Mouse (Mus musculus): ENCODE results near the gene Apoe.

Gene Apoe

DNA sequence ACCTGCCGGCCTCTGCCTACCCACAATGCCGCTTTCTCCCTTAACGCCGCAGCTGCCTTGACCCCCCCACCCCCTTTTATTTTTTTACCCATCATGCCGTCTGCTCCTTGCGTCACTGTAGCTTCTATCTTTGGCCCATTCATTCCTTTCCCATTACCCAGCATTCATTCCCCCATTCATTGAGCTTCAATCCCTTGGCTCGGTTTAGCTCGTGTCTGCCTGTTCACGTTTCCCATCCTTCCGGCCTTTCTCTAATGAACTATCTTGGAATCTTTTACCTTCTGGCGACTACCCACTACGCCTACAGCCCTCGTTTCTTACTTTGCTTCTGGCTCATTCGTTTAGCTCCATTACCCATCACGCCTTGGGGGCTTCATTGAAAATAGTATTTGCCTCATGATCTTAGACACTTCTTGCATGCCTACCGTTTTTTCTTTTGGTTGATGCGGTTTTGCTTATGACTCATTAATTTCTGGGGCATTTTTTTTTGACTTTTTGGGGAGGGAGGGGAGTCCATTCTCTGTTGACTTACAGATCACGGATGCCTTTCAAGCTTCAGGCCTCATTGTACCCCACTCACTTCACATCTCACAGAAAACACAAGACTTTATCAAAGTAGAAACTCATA, 17.2 kb upstream of the Apoe start:
- no peak for DNase-seq (ENCODE audit: low read depth in 1 of 2, low spot score in 2 of 2)

DNA sequence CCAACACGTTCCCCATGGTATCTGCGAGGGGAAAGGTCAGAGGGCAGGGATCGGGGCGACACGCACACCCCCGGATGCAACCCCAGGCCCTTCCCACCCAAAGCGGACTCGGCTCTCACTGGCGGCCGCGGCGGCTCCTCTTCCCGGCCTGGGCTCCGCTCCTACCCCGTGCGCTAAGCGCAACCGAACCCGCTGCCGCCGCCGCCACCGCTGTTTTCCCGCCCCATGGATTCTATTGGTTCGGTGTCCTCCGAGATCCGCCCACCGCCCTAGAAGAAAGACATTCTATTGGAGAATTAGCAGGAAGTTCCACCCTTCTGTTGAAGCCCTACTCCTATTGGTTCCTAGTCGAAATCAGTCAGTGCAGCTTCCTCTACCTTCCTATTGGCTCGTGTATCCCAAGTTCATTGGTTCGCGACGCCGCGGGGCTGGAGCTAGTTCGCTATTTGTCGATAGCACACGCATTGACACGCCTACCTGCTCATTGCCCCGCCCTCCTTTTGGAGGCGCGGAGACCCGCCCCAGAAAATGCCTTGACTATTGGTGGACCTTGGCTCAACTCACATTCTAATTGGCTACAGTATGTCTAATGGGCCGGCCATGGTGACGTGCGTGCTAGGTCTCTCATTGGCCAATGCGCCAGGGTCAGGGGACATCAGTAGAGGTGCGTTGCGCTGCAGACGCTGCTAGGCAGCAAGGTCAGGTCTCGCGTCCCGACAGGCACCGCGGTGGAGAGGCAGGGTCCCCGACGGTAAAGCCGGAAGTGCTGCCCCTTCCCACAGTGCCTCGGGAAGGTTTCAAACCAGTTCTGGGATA, 16.5 kb upstream of the Apoe start, which contains the start of gene Tomm40:
Gene Tomm40 (minus strand): TSS at position 200 of the 816 bp plus-strand sequence.
- peak; percentile 99 to 100 for DNase-seq (ENCODE audit: low read depth in 1 of 2, low spot score in 2 of 2)

DNA sequence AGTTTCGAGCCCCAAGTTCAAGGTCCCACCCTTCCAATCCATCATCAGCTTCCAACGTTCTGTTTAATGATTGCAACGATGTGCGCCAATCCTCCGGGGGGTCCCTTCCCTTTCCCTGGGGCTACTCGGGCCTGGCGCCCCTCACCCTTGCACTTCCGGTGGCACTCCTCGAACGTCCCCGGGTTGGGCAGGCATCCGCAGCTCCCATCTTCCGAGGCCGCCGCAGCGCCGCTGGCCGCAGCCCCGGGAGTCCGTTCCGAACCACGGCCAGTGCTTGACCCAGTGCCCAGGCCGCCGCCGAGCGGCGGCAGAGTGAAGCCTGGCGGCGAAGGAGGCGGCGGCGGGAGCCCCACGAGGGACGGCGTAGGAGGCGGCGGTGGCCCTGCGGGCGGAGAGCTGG, 15.8 kb upstream of the Apoe start:
- no peak for DNase-seq (ENCODE audit: low read depth in 1 of 2, low spot score in 2 of 2)

DNA sequence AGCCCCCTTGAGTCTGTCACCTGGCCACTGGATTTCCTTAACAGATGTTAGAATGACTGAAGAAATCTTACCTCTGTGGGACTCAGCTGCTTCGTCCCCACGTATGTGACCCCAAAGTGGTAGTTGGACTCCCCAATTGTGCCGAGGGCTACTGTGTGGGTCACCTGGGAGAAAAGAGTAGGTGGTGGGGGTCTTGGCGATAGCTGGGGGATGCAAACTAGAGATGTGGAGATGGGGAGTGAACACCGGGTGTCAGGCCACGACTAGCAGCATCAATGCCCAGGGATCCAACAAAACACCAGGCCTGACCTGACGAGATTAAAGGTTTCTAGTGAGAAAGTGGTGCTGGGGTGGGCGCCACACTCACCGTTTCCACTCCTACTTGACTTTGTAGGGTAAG, 14.6 kb upstream of the Apoe start:
- no peak for DNase-seq (ENCODE audit: low read depth in 1 of 2, low spot score in 2 of 2)

DNA sequence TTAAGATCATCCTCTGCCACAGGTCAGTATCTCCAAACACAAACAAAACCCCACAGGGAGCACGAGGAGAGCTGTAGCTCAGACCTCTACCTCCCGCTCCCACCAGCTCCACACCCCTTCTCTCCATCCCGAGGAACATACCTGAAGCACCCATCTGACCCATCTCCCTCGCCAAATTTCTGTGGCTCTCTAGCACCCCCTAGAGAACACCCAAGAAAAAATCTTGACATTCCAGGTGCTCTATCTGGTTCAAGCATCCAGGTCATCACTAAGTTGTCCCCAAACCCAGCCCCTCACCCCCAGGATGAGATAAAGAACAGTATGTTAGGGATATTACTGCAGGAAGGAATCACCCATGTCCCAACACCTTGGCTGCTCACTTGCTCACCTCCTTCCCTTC, 14.2 kb upstream of the Apoe start:
- no peak for DNase-seq (ENCODE audit: low read depth in 1 of 2, low spot score in 2 of 2)

DNA sequence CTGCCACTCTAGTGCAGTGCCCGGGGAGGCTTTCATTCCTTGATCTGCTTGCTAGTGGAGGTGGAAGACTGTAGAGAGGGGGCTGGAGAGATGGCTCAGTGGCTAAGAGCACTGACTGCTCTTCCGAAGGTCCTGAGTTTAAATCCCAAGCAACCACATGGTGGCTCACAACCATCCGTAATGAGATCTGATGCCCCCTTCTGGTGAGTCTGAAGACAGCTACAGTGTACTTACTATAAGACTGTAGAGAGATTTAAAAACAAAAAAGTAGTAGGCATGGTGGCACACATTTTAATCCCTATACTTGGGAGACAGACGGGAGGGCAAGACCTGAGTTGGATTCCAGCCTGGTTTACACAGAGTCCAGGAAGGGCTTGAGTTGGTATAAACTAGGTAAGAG, 13.4 kb upstream of the Apoe start:
- no peak for DNase-seq (ENCODE audit: low read depth in 1 of 2, low spot score in 2 of 2)

DNA sequence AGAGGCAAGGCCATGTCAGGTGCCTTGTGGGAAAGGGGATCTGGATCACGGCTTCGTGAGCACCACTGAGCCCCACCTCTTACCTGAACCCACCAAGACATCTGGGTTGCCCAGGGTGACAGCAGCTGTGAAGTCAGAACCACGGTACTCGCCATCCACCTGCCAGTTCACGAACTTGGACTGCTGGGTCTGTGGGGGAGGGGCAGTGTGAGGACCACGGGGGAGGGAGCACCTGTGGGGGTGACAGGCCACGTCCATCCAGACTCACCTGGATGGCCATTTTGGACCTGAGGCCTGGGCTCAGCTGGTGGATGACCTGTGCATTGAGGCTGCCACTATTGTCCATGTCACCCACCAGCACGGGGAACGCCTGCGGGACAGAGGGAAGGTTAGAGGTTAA, 11.7 kb upstream of the Apoe start:
- DNase-seq (ENCODE audit: low read depth in 1 of 2, low spot score in 2 of 2) = no peak

DNA sequence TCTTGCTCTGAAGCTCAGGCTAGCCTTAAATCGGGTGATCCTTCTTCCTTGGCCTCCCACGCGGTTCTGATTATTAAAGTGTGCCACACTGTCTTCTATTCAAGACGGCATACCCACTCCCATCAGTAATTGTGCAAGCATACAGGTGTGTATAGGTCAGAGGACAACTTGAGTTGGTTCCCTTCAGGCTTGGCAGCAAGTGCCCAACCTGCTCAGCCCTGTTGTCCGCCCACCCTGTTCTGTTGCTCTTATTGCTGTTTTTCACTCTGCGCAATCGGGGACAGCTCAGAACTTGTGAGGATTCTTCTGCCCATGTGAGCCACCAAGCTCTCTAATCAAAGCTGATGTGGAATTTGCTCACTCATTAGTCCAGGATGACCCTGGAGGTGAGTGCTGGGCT, 6.3 kb upstream of the Apoe start:
- DNase-seq (ENCODE audit: low read depth in 1 of 2, low spot score in 2 of 2) = no peak

DNA sequence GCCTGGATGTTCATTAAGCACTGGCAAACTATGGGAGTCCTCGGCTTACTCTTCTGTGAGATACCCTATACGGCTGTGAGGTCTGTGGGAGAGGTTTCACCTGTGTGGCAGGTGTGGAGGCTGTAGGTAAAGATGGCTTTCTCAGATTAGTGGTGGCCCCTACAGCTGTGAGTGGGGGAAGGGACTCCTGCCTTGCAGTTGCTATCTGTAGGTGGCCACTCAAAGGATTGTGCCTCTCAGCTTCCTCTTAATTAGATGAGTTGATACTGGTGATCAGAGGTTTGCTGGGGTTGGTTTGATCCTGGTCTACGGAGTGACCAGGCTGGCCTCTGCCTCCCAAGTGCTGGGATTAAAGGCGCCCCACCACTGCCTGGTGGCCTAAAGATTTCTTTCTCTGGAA, 5.5 kb upstream of the Apoe start:
- no peak for DNase-seq (ENCODE audit: low read depth in 1 of 2, low spot score in 2 of 2)

DNA sequence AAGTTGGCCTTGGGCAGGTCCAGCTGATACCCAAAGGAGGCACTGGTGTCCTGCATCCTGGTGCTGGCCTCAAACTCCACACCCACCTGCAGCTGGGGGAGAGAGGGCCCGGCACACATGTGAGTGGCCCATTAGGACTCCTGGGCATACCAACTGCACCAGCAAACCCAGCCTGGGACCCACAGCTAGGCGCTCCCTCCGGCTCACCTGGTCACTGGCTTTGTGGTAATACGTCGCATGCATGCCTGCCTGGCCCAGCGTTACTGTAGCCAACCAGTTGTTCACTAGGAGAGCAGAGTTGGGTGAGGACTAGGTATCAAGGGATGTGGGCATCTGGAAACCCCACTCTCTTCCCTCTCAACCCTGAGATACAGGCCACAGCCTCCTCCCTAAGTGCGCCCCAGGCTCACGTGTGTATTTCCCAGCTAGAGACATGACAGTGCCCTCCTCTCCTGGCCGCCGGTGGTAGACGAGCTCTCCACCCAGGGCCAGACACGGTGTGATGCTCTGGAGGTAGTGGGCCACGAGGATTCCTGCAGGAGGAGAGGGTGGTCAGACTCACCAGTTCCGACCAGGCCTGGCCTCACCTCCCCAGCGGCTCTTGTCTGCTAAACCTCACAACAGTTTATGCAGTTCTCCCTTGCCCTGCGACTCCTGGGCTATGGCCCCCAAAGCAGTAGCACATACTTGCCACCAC, 4.0 kb upstream of the Apoe start:
- DNase-seq (ENCODE audit: low read depth in 1 of 2, low spot score in 2 of 2) = no peak

DNA sequence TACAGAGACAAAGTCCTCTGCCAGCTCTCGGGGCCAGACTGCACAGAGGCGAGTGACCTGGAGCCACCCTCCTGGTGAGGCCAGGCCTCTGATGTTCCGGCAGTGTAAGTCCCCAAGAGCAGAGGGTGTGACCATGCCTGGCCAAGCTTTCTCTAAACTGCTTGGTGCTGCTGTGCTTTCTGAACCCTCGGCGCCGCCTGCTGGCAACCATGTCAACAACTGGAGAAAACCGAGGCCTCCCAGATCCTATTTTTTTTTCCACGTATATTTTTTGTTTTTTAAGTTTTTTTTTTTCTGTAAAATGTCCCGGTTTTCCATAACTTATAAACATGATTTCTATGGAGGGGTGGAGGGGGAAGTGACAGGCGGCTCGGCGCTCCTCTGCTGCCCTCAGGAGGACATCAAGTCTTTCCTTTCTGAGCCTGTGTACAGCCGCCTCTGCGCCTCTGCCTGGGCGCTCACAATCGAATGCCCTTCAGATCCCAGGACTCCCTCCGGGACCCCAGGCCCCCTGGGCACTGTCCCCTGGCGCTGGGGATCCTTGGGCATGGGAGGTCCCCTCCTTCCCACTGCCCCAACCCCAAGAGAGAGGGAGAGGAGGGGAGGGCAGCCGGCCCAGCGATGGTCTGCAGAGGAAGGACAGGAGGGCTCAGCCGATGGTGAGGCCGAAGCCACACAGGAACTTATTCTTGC, 2.2 kb upstream of the Apoe start:
- DNase-seq (ENCODE audit: low read depth in 1 of 2, low spot score in 2 of 2) = peak in 1 of 2 experiments; percentile 38

DNA sequence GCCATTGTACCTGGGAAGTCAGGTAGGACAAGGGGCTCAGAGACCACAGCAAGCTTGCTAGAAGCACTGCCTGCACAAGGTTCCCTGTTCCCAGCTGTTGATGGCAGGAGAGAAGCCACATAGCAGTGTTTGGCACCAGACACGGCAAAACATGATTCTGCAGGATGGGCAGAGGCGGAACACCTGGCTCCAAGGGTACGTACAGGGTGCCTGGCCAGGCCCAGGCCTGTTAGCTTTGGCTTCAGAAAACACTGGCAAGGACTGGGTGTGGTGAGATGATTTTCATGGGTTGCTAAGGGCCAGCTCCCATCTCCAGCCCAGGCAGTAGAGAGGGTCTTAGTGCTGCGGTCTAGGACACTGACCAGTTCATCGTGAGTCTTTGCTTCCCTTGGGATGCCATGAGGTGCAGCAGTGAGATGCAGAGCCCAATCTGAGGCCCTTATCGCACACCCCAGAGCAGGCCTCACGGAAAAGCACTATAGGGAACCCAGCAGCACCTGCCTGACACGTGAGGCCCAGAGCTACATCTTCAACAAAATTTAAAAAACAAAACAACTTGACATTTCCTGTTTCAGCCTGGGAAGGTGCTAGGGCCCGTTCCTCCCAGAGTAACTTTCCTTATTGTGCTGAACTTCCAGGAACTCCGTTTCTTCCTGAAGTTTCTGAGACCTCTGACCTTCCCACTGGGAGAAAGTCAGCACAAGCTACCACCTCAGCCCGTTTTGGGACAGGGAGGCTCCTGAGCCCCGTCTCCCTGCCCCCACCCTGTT, 1.5 kb upstream of the Apoe start:
- no peak for DNase-seq (ENCODE audit: low read depth in 1 of 2, low spot score in 2 of 2)

DNA sequence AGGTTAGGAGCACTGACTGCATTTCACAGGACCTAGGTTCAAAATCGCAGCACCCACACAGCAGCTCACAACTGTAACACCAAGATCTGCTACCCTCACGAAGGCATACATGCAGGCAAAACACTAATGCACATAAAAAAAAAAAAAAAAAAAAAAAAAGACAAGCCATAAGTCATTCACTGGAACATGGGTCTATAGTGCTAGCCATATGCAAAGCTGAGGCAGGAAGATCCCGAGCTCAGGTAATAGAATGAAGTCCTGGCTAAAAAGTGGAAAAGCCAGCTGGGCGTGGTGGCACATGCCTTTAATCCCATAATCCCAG, 800 bp upstream of the Apoe start:
- DNase-seq (ENCODE audit: low read depth in 1 of 2, low spot score in 2 of 2) = no peak

DNA sequence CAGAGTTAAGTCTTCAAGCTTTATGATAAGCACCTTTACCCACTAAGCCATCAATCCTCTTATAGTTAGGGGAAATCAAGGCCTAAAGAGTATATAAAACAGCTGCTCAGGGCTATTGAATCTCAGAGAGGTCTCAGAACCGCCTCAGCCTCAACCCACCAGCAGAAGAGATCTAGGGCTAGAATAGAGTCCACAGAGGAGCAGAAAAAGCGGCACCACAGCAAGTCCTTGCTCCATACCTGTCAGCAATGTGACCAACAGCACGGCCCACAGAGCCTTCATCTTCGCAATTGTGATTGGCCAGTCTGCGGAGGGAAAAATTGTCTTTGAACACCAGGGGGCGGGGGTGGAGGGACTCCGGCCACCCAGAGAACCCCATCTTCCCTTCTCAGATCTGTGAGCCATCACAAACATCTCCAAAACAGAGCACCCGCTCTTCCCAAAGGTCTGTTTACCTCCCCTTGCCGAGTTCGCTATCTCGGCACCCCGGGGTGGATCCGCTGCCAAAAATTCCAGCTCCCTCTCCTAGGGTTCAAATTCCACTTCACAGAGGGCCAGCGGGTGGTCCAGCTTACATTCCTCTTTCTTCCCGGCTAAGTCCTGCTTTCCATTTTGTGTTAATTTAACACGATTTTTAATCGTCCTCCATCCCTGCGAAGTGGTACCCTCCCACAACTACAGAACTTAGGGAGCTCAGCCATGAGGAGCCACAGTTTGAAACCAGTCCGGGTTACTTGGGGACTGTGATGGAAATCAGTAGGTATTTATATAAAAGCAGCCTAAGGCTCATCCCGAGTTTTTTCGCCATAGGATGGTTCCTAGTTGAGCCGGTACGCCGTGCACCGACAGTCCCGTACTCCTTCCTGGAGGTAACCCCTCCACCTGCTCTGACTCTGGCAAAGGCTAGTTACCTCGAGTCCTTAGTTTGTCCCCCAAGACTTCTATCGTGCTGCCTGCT, 760 bp downstream of the Apoe start:
- DNase-seq (ENCODE audit: low read depth in 1 of 2, low spot score in 2 of 2) = no peak

DNA sequence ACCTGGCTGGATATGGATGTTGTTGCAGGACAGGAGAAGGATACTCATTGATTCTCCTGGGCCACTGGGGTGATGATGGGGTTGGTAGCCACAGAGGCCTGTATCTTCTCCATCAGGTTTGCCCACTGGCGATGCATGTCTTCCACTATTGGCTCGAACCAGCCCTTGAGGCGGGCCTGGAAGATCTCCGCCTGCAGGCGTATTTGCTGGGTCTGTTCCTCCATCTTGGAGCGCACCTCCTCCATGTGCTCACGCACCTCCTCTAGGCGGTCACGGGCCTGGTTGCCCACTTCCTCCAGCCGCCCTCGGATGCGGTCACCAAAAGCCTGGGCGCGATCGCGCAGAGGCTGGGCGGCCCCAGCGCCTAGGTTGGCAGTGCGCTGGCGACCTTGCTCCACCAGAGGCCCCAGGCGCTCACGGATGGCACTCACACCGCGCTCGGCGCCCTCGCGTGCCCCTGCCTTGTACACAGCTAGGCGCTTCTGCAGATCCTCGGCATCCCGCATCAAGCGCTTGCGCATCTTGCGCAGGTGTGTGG, 2.6 kb downstream of the Apoe start:
- DNase-seq (ENCODE audit: low read depth in 1 of 2, low spot score in 2 of 2) = no peak

DNA sequence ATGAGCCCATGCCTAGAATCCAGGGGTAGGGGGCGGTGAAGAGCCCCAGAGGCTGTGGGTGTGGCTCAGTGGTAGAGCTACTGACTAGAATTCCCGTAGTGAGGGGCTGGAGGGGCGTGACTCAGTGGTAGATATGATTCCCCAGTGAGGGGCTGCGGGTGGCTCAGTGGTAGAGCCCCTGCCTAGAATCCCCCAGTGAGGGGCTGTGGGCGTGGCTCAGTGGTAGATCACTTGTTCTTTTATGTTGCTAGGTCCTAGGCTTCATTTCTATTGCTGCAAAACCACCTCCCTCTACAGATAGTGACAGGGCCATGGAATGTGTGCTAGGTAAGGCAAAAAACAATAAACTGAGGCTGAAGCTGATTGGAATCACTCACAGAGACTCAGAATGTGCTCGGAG, 3.1 kb downstream of the Apoe start:
- no peak for DNase-seq (ENCODE audit: low read depth in 1 of 2, low spot score in 2 of 2)

DNA sequence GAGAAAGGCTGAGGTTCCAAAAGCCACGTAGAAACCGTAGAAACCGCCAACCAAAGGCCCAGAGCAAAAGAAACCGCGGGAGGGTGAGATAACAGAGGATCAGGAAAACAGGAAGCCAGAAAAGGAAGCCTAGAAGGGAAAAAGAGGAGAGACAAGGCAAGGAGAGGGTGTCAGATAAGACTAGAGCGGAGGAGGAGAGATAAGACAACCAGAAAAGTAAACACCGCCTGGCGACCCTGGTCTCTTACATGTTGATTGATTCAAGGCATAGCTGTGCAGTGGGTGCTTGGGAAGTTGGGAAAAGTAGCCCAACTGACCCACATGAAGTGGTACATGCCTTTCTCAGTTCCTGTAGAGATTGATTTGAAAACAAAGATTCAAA, 3.8 kb downstream of the Apoe start:
- no peak for DNase-seq (ENCODE audit: low read depth in 1 of 2, low spot score in 2 of 2)

DNA sequence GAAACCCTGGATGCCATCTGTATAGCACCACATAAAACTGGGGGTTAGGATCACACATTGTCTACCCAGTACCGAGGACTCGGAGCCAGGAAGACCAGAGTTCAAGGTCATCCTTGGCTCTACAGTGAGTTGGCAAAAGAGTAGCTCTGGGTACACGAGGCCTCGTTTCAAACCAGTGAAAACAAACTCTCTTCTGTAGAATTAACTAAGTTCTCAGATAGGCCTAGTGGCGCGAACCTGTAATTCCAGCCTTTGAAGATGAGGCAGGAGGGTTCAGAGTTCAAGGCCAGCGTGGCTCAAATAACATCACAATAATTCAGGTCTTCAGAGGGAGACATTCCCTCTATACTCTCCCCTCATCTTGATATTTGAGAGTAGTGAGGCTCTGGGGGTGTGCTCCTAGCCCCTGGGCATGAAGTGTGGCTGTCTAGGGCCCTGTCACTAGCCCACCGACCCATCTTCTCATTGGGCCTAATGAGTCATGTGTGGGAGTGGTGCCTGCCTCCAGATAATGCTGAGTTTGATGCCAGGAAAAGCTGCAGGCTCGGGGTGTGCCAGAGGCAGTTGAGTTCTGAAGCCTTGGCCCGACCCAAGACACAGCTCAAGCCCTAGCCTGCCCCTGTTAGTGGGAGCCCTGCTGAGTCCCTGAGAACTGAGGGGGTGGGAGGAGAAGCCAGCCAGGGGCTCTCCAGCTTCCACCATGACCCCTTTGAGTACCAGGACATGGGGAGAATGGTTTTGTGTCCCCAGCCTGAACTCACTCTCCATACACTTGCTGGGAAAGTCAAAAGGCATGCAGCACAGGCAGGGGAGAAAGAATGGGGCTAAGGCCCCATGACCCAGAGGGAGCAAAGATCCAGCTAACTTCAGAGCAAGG, 4.4 kb downstream of the Apoe start:
- no peak for DNase-seq (ENCODE audit: low read depth in 1 of 2, low spot score in 2 of 2)

DNA sequence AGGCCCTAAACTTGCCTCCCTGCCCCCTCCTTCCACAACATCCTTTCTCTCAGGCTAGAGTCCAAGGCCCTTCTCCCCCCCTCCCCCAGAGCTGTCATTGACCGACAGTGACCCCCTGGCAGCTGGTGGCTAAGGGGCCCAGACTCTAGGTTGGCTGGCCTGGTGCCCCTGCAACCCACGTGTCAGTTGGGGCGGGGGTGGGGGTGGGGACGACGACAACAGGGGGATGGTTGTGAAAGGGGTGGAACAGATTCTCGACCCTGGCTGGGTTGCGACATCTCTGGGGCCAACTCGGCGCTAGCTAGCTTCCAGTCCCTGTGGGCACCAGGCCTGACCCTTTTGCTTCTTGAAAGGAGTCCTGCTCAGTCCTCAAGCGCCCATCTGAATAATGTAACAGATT, 5.6 kb downstream of the Apoe start:
- DNase-seq (ENCODE audit: low read depth in 1 of 2, low spot score in 2 of 2) = no peak
